Mouse (Mus musculus) heart, embryonic 11.5 days (tissue): ENCODE measurements at regions not wholly inside any gene's neighbourhood (a gene's known extent, or its start where the extent isn't known, plus 50 kb on each side); places are given as distances from the start of the nearest gene placed in this dataset. TPM values are rescaled to one million over a fixed set of nuclear protein-coding genes. Genes with fewer than 3 reads are reported as not detected.

Source experiments
- ATAC-seq: fragments of 200-750 bp; cut with Nextera tagmentation; replicated peaks from 2 replicates; pipeline ENCODE4 v1.8.0; 2017; ENCODE audit warnings: moderate library complexity; ENCODE audit not compliant: insufficient number of reproducible peaks, low FRiP score, low TSS enrichment
- H3K27ac ChIP-seq: fragments of 300-500 bp; sonication (generic); 2 replicates; pipeline ENCODE4 v1.5.1; 2014; ENCODE audit warnings: mild to moderate bottlenecking, low read depth, low read length
- H3K27me3 ChIP-seq: fragments of 300-500 bp; sonication (generic); 2 replicates; pipeline ENCODE4 v1.6.1; 2014; ENCODE audit warnings: mild to moderate bottlenecking, low read length, mixed read lengths; ENCODE audit not compliant: control insufficient read depth, insufficient read depth
- H3K36me3 ChIP-seq: fragments of 300-500 bp; sonication (generic); 2 replicates; pipeline ENCODE4 v1.6.1; 2014; ENCODE audit warnings: mild to moderate bottlenecking, low read length, moderate library complexity, mixed read lengths; ENCODE audit not compliant: control insufficient read depth, insufficient read depth
- H3K4me1 ChIP-seq: fragments of 300-500 bp; sonication (generic); 2 replicates; pipeline ENCODE4 v1.6.1; 2014; ENCODE audit warnings: low read length; ENCODE audit not compliant: control insufficient read depth, insufficient read depth
- H3K4me2 ChIP-seq: fragments of 300-500 bp; sonication (generic); 2 replicates; pipeline ENCODE4 v1.6.1; 2014; ENCODE audit warnings: mild to moderate bottlenecking, moderate library complexity
- H3K4me3 ChIP-seq: fragments of 300-500 bp; sonication (generic); 2 replicates; pipeline ENCODE4 v1.5.1; 2014; ENCODE audit warnings: low read depth, low read length
- H3K9ac ChIP-seq: fragments of 300-500 bp; sonication (generic); 2 replicates; pipeline ENCODE4 v1.6.1; 2014; ENCODE audit warnings: mild to moderate bottlenecking, low read depth, low read length, moderate library complexity
- H3K9me3 ChIP-seq: fragments of 300-500 bp; sonication (generic); replicated peaks from 2 replicates; pipeline ENCODE4 v1.6.1; 2016; ENCODE audit warnings: low read length; ENCODE audit not compliant: control insufficient read depth
- WGBS: fragments of 180-500 bp; shearing (Covaris S2); extraction: QIAGEN DNeasy Blood & Tissue Kit; methylation state at CpG from one replicate; pipeline ENCODE4 v1.1.7; 2014; ENCODE audit not compliant: insufficient replicate concordance; 5-methylcytosine and 5-hydroxymethylcytosine counted together
- microRNA-seq: library from miRNA; unstranded; fragments of <30 nt; microRNA quantifications from one replicate; pipeline ENCODE4, GENCODE M21; 2016; ENCODE audit warnings: borderline number of aligned reads

DNA sequence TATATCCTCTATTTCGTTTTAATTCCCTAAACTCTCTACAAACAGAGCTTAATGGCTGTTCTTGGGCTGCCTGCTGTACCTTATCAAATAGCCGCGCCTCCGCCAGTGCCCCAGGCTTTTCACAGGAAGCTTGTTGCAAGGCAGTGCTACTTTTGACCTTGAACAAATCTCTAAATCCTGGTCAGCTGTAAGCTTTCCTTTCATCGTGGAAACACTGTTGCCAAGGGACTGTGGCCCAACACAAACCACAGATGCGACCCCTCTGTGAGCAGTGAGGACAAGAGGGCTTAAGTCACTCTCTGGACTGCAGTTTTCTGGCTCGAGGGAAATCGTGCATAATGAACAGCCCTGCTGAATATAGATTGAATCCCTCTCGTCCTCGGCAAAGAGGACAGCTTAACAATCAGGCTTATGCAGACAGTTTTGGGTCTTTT lies 62.0 kb upstream of the Man2a1 start:
- H3K27ac ChIP-seq, result peak overlapping the region; percentile 73
- WGBS, result 15% methylated on average over 10 of the region's 10 CpGs
- no peak overlapping the region for H3K4me3 ChIP-seq
- H3K36me3 ChIP-seq, result no peaks in the 10 kb centered on the region
- ATAC-seq, result 0 out of 2 replicates have a peak, but pooled peaks have one; percentile 35
- no peaks in the 10 kb centered on the region for H3K27me3 ChIP-seq
- 0 out of 2 replicates have a peak overlapping the region, but pooled peaks have one; percentile 43 for H3K9ac ChIP-seq
- no peaks in the 10 kb centered on the region for H3K9me3 ChIP-seq
- peaks cover 10% of the 10 kb centered on the region for H3K4me1 ChIP-seq
- peak overlapping the region; percentile 49 for H3K4me2 ChIP-seq

DNA sequence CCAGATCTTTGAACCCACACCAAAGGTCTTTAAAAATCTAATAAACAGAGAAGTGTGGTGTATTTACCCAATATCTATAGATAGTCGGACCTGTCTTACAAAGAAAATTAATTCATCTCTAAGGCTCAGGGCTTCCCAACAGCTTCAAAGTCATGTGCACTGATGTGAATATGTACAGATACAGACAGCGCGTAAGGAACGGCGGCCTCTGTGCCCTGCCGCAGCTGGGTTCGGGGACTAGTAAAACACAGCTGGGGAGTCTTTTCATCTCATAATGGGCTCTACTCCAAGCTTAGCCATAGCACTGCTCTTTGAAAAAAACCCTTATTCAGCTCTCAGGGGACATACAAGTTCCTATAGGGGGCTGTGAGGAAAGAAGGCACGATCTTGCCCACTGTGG lies 60.1 kb upstream of the Man2a1 start:
- WGBS, result 89% methylated on average over 8 of the region's 8 CpGs
- no peak overlapping the region for H3K4me2 ChIP-seq
- no peaks in the 10 kb centered on the region for H3K9me3 ChIP-seq
- no peak overlapping the region for H3K9ac ChIP-seq
- H3K27me3 ChIP-seq, result no peaks in the 10 kb centered on the region
- no peak for ATAC-seq
- H3K27ac ChIP-seq, result no peak overlapping the region
- peaks cover 10% of the 10 kb centered on the region for H3K4me1 ChIP-seq
- H3K36me3 ChIP-seq, result no peaks in the 10 kb centered on the region
- no peak overlapping the region for H3K4me3 ChIP-seq

DNA sequence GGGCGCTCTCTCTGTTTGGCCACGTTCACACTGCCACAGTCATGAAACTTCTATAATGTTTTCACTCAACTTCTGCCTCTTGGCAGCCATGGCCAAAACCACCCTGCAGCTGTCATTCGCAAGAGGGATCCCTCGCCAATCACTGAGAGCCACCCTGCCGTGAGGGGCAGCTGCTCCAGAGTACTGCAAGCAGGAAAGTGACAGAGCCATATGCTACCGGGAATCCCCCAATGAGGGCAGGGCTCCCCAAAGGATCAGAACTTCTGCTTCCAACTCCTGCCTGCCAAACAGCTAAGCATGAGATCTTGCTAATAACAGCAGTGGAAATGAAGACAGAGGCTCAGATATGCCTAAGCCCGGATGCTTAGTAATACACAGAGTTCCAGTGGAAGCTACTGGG lies 52.0 kb upstream of the Man2a1 start:
- Histone ChIP-seq H3K9ac (no peak overlapping the region), H3K27ac (no peak overlapping the region), H3K4me3 (no peak overlapping the region), H3K9me3 (no peaks in the 10 kb centered on the region), H3K4me2 (no peak overlapping the region), H3K36me3 (no peaks in the 10 kb centered on the region), H3K4me1 (no peaks in the 10 kb centered on the region), H3K27me3 (no peaks in the 10 kb centered on the region)
- no peak for ATAC-seq
- WGBS, result 46% methylated on average over 7 of the region's 7 CpGs

DNA sequence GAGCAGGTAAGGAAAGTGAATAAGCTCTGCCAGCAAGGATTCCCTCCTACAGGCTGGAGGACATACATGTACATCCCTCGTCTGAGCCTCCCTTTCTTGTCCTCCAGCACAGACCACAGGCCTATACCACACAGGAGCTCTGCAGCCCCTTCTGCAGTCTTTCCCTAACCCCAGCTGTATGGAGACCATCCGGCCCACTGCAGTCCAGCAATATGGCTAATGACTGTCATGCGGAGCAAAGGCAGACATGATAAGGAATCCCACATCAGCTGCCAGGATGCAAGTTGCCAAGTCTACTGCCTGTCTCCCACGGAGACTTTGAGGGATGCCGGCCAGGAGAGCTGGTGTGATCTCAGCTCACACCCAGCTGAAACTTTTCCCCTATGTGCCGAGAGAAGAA lies 50.5 kb upstream of the Man2a1 start:
- Histone ChIP-seq H3K27ac (no peak overlapping the region), H3K9me3 (no peaks in the 10 kb centered on the region), H3K27me3 (no peaks in the 10 kb centered on the region), H3K4me3 (no peak overlapping the region), H3K4me2 (no peak overlapping the region), H3K4me1 (no peaks in the 10 kb centered on the region), H3K9ac (no peak overlapping the region), H3K36me3 (no peaks in the 10 kb centered on the region)
- ATAC-seq, result no peak
- WGBS, result 45% methylated on average over 6 of the region's 6 CpGs

Small RNA genes in the stretch of these regions (microRNA-seq; reads per million reads assigned to microRNA genes)
- not detected for gene Mir6420
